Mouse (Mus musculus) limb, embryonic 15.5 days (tissue): ENCODE data around the gene Icam5. TPM values are rescaled to one million over a fixed set of nuclear protein-coding genes. Genes with fewer than 3 reads are reported as not detected.
A peak's percentile ranks its signal among the peaks of the same experiment; 100 is the strongest.

Experiments used
- ATAC-seq: fragments of 200-750 bp; cut with Nextera tagmentation; 2 replicates; pipeline ENCODE4 v1.8.0; 2017; ENCODE audit warnings: low read depth, moderate TSS enrichment; ENCODE audit not compliant: insufficient number of reproducible peaks, low FRiP score, low TSS enrichment
- H3K27ac ChIP-seq: fragments of 300-500 bp; sonication (generic); 2 replicates; pipeline ENCODE4 v1.5.1; 2015; ENCODE audit warnings: moderate library complexity, mild to moderate bottlenecking, inconsistent platforms
- H3K27me3 ChIP-seq: fragments of 300-500 bp; sonication (generic); 2 replicates; pipeline ENCODE4 v1.6.1; 2015; ENCODE audit warnings: inconsistent platforms
- H3K36me3 ChIP-seq: fragments of 300-500 bp; sonication (generic); 2 replicates; pipeline ENCODE4 v1.6.1; 2015; ENCODE audit warnings: inconsistent platforms
- H3K4me1 ChIP-seq: fragments of 300-500 bp; sonication (generic); 2 replicates; pipeline ENCODE4 v1.6.1; 2015; ENCODE audit warnings: inconsistent platforms
- H3K4me2 ChIP-seq: fragments of 300-500 bp; sonication (generic); 2 replicates; pipeline ENCODE4 v1.6.1; 2015; ENCODE audit warnings: mild to moderate bottlenecking, inconsistent platforms
- H3K4me3 ChIP-seq: fragments of 300-500 bp; sonication (generic); 2 replicates; pipeline ENCODE4 v1.5.1; 2015; ENCODE audit warnings: mild to moderate bottlenecking, inconsistent platforms
- H3K9ac ChIP-seq: fragments of 300-500 bp; sonication (generic); 2 replicates; pipeline ENCODE4 v1.6.1; 2015; ENCODE audit warnings: inconsistent platforms
- H3K9me3 ChIP-seq: fragments of 300-500 bp; sonication (generic); 2 replicates; pipeline ENCODE4 v1.6.1; 2016; ENCODE audit warnings: inconsistent platforms
- WGBS: fragments of 180-500 bp; shearing (Covaris S2); methylation state at CpG from one replicate; pipeline ENCODE4 v1.1.7; 2015; 5-methylcytosine and 5-hydroxymethylcytosine counted together
- polyA plus RNA-seq: library from polyadenylated mRNA; unstranded; fragments of >200 nt; fragmentation: Nextera tagmentation; extraction: Ambion mirVana; gene quantifications from 2 replicates; pipeline ENCODE4 v1.2.1, GENCODE M21; 2015

Icam5 gene
- polyA plus RNA-seq, 1 experiment from 2014 or later, result 0.05 TPM

DNA sequence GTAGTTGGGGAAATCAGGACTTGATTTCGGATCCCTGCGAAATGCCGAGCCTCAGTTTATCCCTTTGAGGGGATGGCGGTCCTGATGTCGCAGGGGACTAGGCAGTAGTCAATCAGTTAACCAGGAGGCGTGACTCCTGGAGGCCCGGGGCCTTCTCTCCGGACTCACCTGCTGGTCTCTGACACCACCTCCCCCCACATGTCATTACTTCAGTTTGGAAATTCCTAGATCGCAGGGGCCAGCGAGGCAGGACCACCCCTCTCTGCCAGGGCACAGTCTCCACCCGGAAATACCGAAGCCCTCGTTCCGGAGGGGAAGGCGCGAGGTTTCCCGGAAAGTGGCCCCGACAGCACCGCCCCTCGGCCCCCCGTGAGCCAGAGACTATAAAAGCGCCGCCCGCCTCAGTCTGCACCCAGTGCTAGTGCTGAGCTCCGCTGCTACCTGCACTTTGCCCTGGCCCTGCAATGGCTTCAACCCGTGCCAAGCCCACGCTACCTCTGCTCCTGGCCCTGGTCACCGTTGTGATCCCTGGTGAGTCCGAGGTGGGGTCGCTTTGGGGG, 16.2 kb upstream of the Icam5 start, which contains the start of gene Icam1:
Icam1 (plus strand) TSS at position 415 of the 560 bp plus-strand sequence.
- peaks cover 27% of the 10 kb centered on the region for H3K4me1 ChIP-seq
- WGBS, result 2% methylated on average over 30 of the region's 30 CpGs
- H3K27ac ChIP-seq, result peak within 1 kb of the TSS; percentile 47; the same call in 1 of the 2 replicates
- peak; percentile 33; the same call in 1 of the 2 replicates for ATAC-seq
- no peaks in the 10 kb centered on the region for H3K9me3 ChIP-seq
- peaks cover 42% of the 10 kb centered on the region for H3K27me3 ChIP-seq
- peak within 1 kb of the TSS; percentile 73 for H3K4me2 ChIP-seq
- H3K36me3 ChIP-seq, result 0 out of 2 replicates have a peak, but pooled peaks cover 3% of the 10 kb centered on the region
- H3K4me3 ChIP-seq, result peak within 1 kb of the TSS; percentile 49
- H3K9ac ChIP-seq, result peak within 1 kb of the TSS; percentile 31

DNA sequence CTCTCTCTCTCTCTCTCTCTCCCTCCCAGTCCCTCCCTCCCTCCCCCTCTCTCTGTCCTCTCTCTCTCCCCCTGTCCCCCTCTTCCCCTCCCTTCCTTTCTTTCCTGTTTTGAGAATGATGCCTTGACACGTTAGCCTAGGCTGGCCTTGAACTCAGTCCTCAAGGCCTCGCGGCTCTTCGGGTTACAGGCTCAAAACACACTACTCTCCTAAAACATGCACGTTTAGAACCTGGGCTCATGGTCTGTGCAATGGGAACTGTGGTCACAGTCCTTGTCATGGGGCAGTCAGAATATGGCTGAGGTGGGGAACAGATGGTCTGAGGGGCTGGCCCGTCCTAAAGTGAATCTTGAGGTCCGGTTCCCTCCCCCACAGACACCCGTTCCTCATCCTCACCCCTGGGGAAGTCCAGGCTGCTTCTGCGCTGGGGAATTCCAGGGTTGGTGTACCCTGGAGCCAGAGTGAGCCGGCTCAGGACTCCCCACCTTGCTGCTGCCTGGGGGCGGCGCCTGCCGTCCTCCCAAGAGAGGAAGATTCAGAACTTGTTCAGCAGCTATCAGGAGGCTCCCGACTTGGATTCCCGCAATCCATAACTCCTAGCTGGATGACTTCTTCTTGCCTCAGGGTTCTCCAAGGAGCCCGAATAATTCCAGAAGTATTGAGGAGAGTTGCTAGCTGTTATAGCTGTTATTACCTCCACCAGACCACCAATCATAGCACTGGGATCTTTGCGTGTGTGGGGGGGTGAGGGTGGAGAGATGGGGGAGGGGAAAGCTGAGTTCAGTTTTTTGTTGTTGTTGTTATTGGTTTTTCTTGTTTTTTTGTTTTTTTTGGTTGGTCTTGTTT, 15.3 kb upstream of the Icam5 start:
- Histone ChIP-seq H3K4me1 (peaks cover 27% of the 10 kb centered on the region), H3K9ac (no peak overlapping the region), H3K27ac (no peak overlapping the region), H3K9me3 (no peaks in the 10 kb centered on the region), H3K4me3 (peak overlapping the region; percentile 49), H3K4me2 (peak overlapping the region; percentile 73), H3K27me3 (peaks cover 42% of the 10 kb centered on the region), H3K36me3 (0 out of 2 replicates have a peak, but pooled peaks cover 3% of the 10 kb centered on the region)
- WGBS, result 4% methylated on average over 17 of the region's 17 CpGs
- no peak for ATAC-seq

DNA sequence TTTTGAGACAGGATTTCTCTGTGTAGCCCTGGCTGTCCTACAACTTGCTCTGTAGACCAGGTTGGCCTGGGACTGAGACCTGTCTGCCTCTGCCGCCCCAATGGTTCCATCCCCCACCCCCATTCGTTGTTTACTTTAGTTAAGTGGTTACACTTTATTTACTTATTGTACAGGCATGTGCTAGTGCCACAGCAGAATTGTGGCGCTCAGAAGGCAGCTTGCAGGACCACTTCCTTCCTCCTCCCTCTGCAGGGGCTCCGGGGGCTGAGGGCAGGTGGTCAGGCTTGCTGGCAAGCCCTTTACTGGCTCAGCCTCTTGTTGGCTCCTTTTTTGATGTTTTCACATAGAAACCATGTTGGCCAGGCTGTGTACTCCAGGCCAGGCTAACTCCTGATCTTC, 14.7 kb upstream of the Icam5 start:
- peaks cover 42% of the 10 kb centered on the region for H3K27me3 ChIP-seq
- WGBS, result 26% methylated on average over 4 of the region's 4 CpGs
- ATAC-seq, result no peak
- H3K4me2 ChIP-seq, result peak overlapping the region; percentile 73
- peak overlapping the region; percentile 49 for H3K4me3 ChIP-seq
- H3K9me3 ChIP-seq, result no peaks in the 10 kb centered on the region
- H3K36me3 ChIP-seq, result 0 out of 2 replicates have a peak, but pooled peaks cover 3% of the 10 kb centered on the region
- H3K4me1 ChIP-seq, result peaks cover 22% of the 10 kb centered on the region
- no peak overlapping the region for H3K9ac ChIP-seq
- no peak overlapping the region for H3K27ac ChIP-seq

DNA sequence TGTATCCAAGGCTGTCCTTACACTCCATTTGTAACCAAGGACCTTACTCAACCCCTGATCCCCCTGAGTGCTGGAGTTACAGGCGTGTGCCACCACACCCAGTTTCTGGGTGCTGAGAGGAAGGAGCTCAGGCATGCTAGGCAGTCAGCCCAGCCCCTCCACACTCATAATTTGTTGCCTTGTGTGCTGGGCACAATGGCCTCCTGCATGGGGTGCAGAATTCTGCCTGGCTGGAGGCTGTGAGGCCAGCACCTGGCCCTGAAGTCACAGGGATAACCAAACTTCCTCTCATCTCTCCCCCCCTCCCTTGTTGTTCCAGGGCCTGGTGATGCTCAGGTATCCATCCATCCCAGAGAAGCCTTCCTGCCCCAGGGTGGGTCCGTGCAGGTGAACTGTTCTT, 13.3 kb upstream of the Icam5 start:
- H3K4me3 ChIP-seq, result no peak overlapping the region
- peaks cover 42% of the 10 kb centered on the region for H3K27me3 ChIP-seq

DNA sequence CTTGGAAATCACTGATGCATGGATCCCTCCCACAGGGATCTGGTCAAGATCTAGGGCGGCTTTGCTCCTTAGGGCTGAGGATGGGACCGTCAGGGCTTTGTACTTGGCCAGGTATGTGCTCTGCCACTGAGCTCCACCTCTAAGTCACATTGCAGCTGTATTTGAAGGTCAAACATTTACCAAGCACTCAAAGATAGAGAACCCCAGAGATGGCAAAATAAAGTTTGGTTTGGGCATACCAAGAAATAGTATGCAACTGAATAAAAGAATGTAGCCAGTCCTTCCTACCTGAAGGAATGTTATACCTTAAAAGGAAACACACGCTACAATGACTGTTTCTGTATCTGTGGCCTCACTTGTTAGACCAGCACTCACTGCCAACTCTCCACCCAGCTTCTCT, 10.5 kb upstream of the Icam5 start:
- ATAC-seq, result no peak
- Histone ChIP-seq H3K4me1 (peaks cover 6% of the 10 kb centered on the region; the same call in 1 of the 2 replicates), H3K36me3 (0 out of 2 replicates have a peak, but pooled peaks cover 3% of the 10 kb centered on the region), H3K27me3 (peaks cover 24% of the 10 kb centered on the region), H3K9ac (no peak overlapping the region), H3K27ac (no peak overlapping the region), H3K9me3 (no peaks in the 10 kb centered on the region), H3K4me3 (no peak overlapping the region), H3K4me2 (no peak overlapping the region)
- WGBS, result 86% methylated on average over 3 of the region's 3 CpGs

More for the DNA sequence above, 13.3 kb upstream of the Icam5 start:
- H3K9me3 ChIP-seq, result no peaks in the 10 kb centered on the region
- H3K9ac ChIP-seq, result no peak overlapping the region
- ATAC-seq, result no peak; the same call in 1 of the 2 replicates
- H3K4me2 ChIP-seq, result no peak overlapping the region
- 69% methylated on average over 2 of the region's 2 CpGs for WGBS
- 0 out of 2 replicates have a peak, but pooled peaks cover 3% of the 10 kb centered on the region for H3K36me3 ChIP-seq
- no peak overlapping the region for H3K27ac ChIP-seq
- peaks cover 21% of the 10 kb centered on the region for H3K4me1 ChIP-seq

DNA sequence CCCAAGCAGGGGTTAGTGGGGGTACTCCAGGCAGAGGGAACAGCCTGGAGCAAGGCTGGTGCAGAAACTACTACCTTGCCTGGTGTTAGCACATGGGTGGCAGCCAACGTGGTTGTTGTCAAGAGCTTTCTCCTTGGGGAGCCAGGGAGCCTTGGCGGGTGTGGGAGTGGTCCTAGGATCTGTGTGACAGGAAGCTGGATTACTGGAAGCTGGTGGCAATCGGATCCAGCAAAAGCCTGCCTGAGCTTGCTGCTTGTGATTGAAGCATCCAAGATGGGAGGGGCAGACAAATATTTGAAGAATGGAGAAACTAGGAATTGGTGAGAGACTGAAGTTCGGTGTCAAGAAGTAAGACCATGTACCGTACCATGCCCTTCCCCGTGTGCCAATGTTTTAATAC, 9.6 kb upstream of the Icam5 start:
- no peak overlapping the region for H3K4me3 ChIP-seq
- H3K9ac ChIP-seq, result no peak overlapping the region
- WGBS, result 48% methylated on average over 6 of the region's 6 CpGs
- peaks cover 3% of the 10 kb centered on the region; the same call in 1 of the 2 replicates for H3K4me1 ChIP-seq
- ATAC-seq, result no peak
- peaks cover 16% of the 10 kb centered on the region for H3K27me3 ChIP-seq
- H3K27ac ChIP-seq, result no peak overlapping the region
- H3K36me3 ChIP-seq, result peaks cover 10% of the 10 kb centered on the region; the same call in 1 of the 2 replicates
- no peaks in the 10 kb centered on the region for H3K9me3 ChIP-seq
- H3K4me2 ChIP-seq, result no peak overlapping the region

DNA sequence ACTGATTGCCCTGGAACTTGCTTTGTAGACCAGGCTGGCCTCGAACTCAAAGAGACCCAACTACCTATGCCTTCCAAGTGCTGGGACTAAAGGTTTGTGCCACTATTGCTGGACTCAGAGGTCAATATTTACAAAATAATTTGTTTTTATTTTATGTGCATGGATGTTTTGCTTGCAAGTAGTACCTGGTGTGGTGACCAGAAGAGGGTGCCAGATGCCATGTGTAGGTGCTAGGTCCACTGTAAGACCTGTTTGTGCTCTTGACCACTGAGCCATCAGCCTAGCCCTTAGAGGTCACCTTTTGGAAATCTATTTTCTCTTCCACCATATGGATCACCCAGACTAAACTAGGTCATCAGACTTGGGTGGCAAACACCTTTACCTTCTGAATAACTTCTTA, 9.1 kb upstream of the Icam5 start:
- Histone ChIP-seq H3K4me3 (no peak overlapping the region), H3K27ac (no peak overlapping the region), H3K27me3 (peaks cover 14% of the 10 kb centered on the region; the same call in 1 of the 2 replicates), H3K9me3 (no peaks in the 10 kb centered on the region), H3K9ac (no peak overlapping the region), H3K4me2 (no peak overlapping the region), H3K36me3 (peaks cover 13% of the 10 kb centered on the region; the same call in 1 of the 2 replicates), H3K4me1 (no peaks in the 10 kb centered on the region)
- ATAC-seq, result no peak
- WGBS, result 75% methylated on average over 1 of the region's 1 CpGs

DNA sequence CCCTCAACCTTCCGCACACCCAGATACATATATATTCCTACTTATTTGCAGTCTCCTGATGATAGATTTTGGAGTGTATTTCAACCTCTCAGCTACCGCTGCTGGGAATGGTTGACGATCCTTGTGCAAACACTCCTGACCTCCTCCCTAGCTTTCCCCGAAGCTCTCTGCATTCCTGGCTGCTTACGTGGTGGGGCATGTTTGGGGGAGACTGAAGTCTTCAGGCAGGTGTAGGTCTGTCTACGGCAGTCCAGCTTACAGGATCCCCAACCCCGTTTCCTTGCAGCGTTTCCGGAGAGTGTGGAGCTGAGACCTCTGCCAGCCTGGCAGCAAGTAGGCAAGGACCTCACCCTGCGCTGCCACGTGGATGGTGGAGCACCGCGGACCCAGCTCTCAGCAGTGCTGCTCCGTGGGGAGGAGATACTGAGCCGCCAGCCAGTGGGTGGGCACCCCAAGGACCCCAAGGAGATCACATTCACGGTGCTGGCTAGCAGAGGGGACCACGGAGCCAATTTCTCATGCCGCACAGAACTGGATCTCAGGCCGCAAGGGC, 6.5 kb upstream of the Icam5 start:
- no peak overlapping the region for H3K27ac ChIP-seq
- no peak for ATAC-seq
- no peak overlapping the region for H3K9ac ChIP-seq

DNA sequence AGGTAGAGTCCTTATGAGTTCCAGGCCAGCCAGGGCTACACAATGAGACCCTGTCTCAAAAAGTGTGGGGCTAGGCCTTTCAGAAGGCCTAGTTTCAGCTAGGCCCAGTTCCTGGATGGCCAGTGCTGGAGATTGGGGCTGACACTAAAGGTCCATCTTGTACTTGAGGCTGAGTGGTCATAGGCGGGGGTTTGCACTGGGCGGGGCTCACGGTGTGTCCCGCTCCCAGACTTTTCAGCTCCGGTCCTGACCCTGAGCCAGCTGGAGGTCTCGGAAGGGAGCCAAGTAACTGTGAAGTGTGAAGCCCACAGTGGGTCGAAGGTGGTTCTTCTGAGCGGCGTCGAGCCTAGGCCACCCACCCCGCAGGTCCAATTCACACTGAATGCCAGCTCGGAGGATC, 5.0 kb upstream of the Icam5 start:
- no peak overlapping the region for H3K4me3 ChIP-seq
- peaks cover 11% of the 10 kb centered on the region; the same call in 1 of the 2 replicates for H3K36me3 ChIP-seq
- WGBS, result 81% methylated on average over 12 of the region's 12 CpGs
- no peak overlapping the region for H3K4me2 ChIP-seq
- H3K27me3 ChIP-seq, result peaks cover 37% of the 10 kb centered on the region
- no peak overlapping the region for H3K9ac ChIP-seq
- ATAC-seq, result no peak
- peaks cover 27% of the 10 kb centered on the region for H3K4me1 ChIP-seq
- H3K27ac ChIP-seq, result no peak overlapping the region
- H3K9me3 ChIP-seq, result no peaks in the 10 kb centered on the region

More for the DNA sequence above, 6.5 kb upstream of the Icam5 start:
- Histone ChIP-seq H3K27me3 (peaks cover 26% of the 10 kb centered on the region), H3K4me3 (no peak overlapping the region), H3K36me3 (peaks cover 13% of the 10 kb centered on the region; the same call in 1 of the 2 replicates), H3K4me2 (no peak overlapping the region), H3K4me1 (peaks cover 13% of the 10 kb centered on the region), H3K9me3 (no peaks in the 10 kb centered on the region)
- 65% methylated on average over 19 of the region's 19 CpGs for WGBS

DNA sequence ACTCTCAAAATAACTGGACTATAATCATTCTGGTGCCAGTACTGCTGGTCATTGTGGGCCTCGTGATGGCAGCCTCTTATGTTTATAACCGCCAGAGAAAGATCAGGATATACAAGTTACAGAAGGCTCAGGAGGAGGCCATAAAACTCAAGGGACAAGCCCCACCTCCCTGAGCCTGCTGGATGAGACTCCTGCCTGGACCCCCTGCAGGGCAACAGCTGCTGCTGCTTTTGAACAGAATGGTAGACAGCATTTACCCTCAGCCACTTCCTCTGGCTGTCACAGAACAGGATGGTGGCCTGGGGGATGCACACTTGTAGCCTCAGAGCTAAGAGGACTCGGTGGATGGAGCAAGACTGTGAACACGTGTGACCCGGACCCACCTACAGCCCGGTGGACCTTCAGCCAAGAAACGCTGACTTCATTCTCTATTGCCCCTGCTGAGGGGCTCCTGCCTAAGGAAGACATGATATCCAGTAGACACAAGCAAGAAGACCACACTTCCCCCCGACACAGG, 4.0 kb upstream of the Icam5 start:
- Histone ChIP-seq H3K4me3 (no peak overlapping the region), H3K4me1 (peaks cover 37% of the 10 kb centered on the region), H3K36me3 (peaks cover 11% of the 10 kb centered on the region; the same call in 1 of the 2 replicates), H3K27ac (no peak overlapping the region), H3K27me3 (peaks cover 46% of the 10 kb centered on the region), H3K4me2 (no peak overlapping the region), H3K9ac (no peak overlapping the region), H3K9me3 (no peaks in the 10 kb centered on the region)
- WGBS, result 37% methylated on average over 8 of the region's 8 CpGs
- no peak for ATAC-seq

DNA sequence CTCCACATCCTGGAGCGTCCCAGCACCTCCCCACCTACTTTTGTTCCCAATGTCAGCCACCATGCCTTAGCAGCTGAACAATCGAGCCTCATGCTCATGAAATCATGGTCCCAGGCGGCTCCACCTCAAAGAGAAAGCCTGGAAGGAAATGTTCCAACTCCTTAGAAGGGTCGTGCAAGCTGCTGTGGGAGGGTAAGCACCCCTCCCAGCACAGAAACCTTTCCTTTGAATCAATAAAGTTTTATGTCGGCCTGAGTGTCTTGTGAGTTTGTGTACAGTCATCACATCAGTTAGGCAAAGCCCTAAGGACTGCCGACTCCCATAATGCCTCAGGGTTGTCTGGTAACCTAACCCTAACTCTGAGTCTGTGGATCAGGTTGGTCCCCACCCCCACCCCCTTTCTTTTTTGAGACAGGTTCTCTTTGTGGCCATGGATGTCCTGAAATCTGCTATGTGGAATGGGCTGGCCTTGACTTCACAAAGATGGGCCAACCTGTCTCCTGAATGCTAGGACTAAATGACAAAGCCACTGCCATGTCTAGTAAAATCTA, 3.2 kb upstream of the Icam5 start:
- H3K4me1 ChIP-seq, result peaks cover 44% of the 10 kb centered on the region
- no peaks in the 10 kb centered on the region for H3K9me3 ChIP-seq
- no peak overlapping the region for H3K4me2 ChIP-seq
- ATAC-seq, result no peak
- peaks cover 11% of the 10 kb centered on the region; the same call in 1 of the 2 replicates for H3K36me3 ChIP-seq
- no peak overlapping the region for H3K9ac ChIP-seq
- H3K27me3 ChIP-seq, result peaks cover 54% of the 10 kb centered on the region
- H3K27ac ChIP-seq, result no peak overlapping the region
- 50% methylated on average over 6 of the region's 6 CpGs for WGBS
- no peak overlapping the region for H3K4me3 ChIP-seq
